In the genomic region with DNA sequence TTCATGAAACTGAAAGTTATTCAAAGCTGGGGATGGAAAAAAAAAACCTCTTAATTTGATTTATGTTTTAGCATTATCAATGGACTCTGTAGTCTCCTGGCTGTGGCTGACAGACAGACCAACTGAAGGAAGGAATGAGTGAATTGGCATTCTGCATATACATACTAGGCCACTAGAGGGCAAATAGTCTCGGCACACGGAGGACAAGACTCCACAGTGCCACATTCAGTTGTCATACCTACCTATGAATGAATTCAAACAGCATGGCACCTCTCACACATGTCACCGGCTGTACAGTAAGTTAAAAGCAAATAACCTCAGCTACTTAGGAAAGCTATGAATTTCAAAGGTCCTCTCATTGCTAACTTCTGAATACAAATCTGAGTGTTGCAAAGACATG, we compare ENCODE assay signal across 8 mouse cellular contexts.
DNase-seq lines count a peak whose midpoint lies in the region; ATAC-seq and TF ChIP-seq lines count a peak whose summit lies in the region.
"Had no signal": no experiment of that assay in that cellular context is flagged by ENCODE, and none has a peak within 500 bp of the region (broad histone marks: within the 10 kb centered on the region; RNA-seq: fewer than 3 reads in every experiment).

No protein-coding gene starts in this region.

- no peak for TF ChIP-seq EP300 in CH12.LX (IDR thresholded peaks at IDR 0.05; ENCODE audit: low read length)

- no peaks in the 10 kb centered on the region for H3K4me1 ChIP-seq in intestine, postnatal 0 days (replicated peaks; ENCODE audit: control insufficient read depth, insufficient read depth, low read length)
- H3K4me1 ChIP-seq in intestine, embryonic 15.5 days (replicated peaks) = no peaks in the 10 kb centered on the region
- H3K4me1 ChIP-seq in CH12.LX (ENCODE audit: control insufficient read depth in 1 of 2, insufficient read depth in 2 of 2) = peaks cover 3 to 10% of the 10 kb centered on the region in 2 experiments; a peak in 3 of 4 replicates
- H3K4me1 ChIP-seq in embryonic facial prominence, embryonic 10.5 days = peaks cover 5% of the 10 kb centered on the region; the same call in 1 of the 2 replicates
- H3K4me1 ChIP-seq: midbrain, embryonic 12.5 days had no signal

- no peaks in the 10 kb centered on the region for H3K36me3 ChIP-seq in intestine, postnatal 0 days (ENCODE audit: control insufficient read depth, insufficient read depth)
- no peaks in the 10 kb centered on the region for H3K36me3 ChIP-seq in intestine, embryonic 15.5 days
- H3K36me3 ChIP-seq in CH12.LX (replicated peaks in 1 of 2; ENCODE audit: control insufficient read depth in 1 of 2, insufficient read depth in 1 of 2, low read length in 1 of 2) = no peaks in the 10 kb centered on the region
- no peaks in the 10 kb centered on the region for H3K36me3 ChIP-seq in embryonic facial prominence, embryonic 10.5 days (replicated peaks)
- H3K36me3 ChIP-seq: midbrain, embryonic 12.5 days had no signal

- no peak for TF ChIP-seq POLR2A in CH12.LX (IDR thresholded peaks at IDR 0.05; ENCODE audit: low read depth, low read length)

- H3K27me3 ChIP-seq in intestine, postnatal 0 days (replicated peaks; ENCODE audit: control insufficient read depth, insufficient read depth, low read length) = no peaks in the 10 kb centered on the region
- no peaks in the 10 kb centered on the region for H3K27me3 ChIP-seq in intestine, embryonic 15.5 days (replicated peaks)
- H3K27me3 ChIP-seq in CH12.LX (replicated peaks) = no peaks in the 10 kb centered on the region
- H3K27me3 ChIP-seq in embryonic facial prominence, embryonic 10.5 days (replicated peaks; ENCODE audit: low read depth, poor library complexity, severe bottlenecking) = 0 out of 2 replicates have a peak, but pooled peaks cover 4% of the 10 kb centered on the region
- H3K27me3 ChIP-seq: midbrain, embryonic 12.5 days had no signal

- H3K4me2 ChIP-seq in intestine, postnatal 0 days (replicated peaks; ENCODE audit: low read depth) = no peak overlapping the region
- H3K4me2 ChIP-seq in intestine, embryonic 15.5 days (replicated peaks) = no peak overlapping the region
- H3K4me2 ChIP-seq in CH12.LX (ENCODE audit: insufficient read depth, low read depth, poor library complexity, severe bottlenecking) = no peak overlapping the region
- H3K4me2 ChIP-seq: midbrain, embryonic 12.5 days had no signal

- 24% methylated on average over 3 of the region's 3 CpGs for WGBS in intestine, postnatal 0 days
- 30% methylated on average over 3 of the region's 3 CpGs for WGBS in intestine, embryonic 15.5 days
- 34% methylated on average over 3 of the region's 3 CpGs for WGBS in embryonic facial prominence, embryonic 10.5 days

- no peaks in the 10 kb centered on the region for H3K9me3 ChIP-seq in intestine, postnatal 0 days (ENCODE audit: control insufficient read depth)
- H3K9me3 ChIP-seq in intestine, embryonic 15.5 days = no peaks in the 10 kb centered on the region
- H3K9me3 ChIP-seq in CH12.LX (replicated peaks; ENCODE audit: low read length) = no peaks in the 10 kb centered on the region
- no peaks in the 10 kb centered on the region for H3K9me3 ChIP-seq in embryonic facial prominence, embryonic 10.5 days
- H3K9me3 ChIP-seq: midbrain, embryonic 12.5 days had no signal

- in situ Hi-C loops in CH12.LX (cut with MboI; ENCODE audit: low pct_ligation_motif_present, low pct_unique_long_range_greater_than_20kb, low sequenced_read_pairs) = loop anchor here (10.0 kb wide), 1 partner anchor 402 kb away; no protein-coding TSS in a partner anchor

- peak; percentile 87 for TF ChIP-seq CTCF in intestine, postnatal 0 days (IDR thresholded peaks at IDR 0.05; ENCODE audit: low read depth)
- TF ChIP-seq CTCF in CH12.LX (conservative IDR thresholded peaks at IDR 0.05 in 1 of 2, IDR thresholded peaks at IDR 0.05 in 1 of 2; ENCODE audit: low read depth in 2 of 2, low read length in 2 of 2) = peak; percentile 70 to 76

- H3K4me3 ChIP-seq in intestine, postnatal 0 days (ENCODE audit: low read depth, low read length) = no peak overlapping the region
- H3K4me3 ChIP-seq in intestine, embryonic 15.5 days (replicated peaks) = no peak overlapping the region
- H3K4me3 ChIP-seq in CH12.LX (replicated peaks in 1 of 3; ENCODE audit: low read depth in 2 of 3, low read length in 2 of 3, poor library complexity in 1 of 3) = no peak overlapping the region
- H3K4me3 ChIP-seq in embryonic facial prominence, embryonic 10.5 days = no peak overlapping the region
- H3K4me3 ChIP-seq: midbrain, embryonic 12.5 days had no signal

- DNase-seq in 416B (ENCODE audit: low read depth) = peak; percentile 25
- peak; percentile 60 for DNase-seq in CH12.LX (ENCODE audit: extremely low read depth)
- DNase-seq in embryonic facial prominence, embryonic 10.5 days (ENCODE audit: low spot score) = peak; percentile 16

- dilution Hi-C loops in CH12.LX (cut with MboI; ENCODE audit: extremely low pct_ligation_motif_present, extremely low pct_unique_long_range_greater_than_20kb, low sequenced_read_pairs) = no loop called here

- H3K9ac ChIP-seq in intestine, postnatal 0 days (ENCODE audit: low read depth, low read length) = no peak overlapping the region
- no peak overlapping the region for H3K9ac ChIP-seq in intestine, embryonic 15.5 days
- no peak overlapping the region for H3K9ac ChIP-seq in CH12.LX (ENCODE audit: insufficient read depth, low read depth)
- H3K9ac ChIP-seq: midbrain, embryonic 12.5 days had no signal

- peak; percentile 60 for TF ChIP-seq RAD21 in CH12.LX (IDR thresholded peaks at IDR 0.05; ENCODE audit: low read depth, low read length)

- H3K79me2 ChIP-seq in CH12.LX (replicated peaks; ENCODE audit: control insufficient read depth, extremely low read depth, insufficient read depth, poor library complexity, severe bottlenecking) = no peaks in the 10 kb centered on the region

- peak; percentile 64 for ATAC-seq in intestine, postnatal 0 days
- ATAC-seq in intestine, embryonic 15.5 days = no peak
- peak; percentile 83 for ATAC-seq in megakaryocyte progenitor cell, adult 5-6 weeks (replicated peaks; ENCODE audit: poor library complexity)
- no peak for ATAC-seq in erythroblast, adult 5-6 weeks (replicated peaks; ENCODE audit: low FRiP score, poor library complexity, severe bottlenecking)

- no peak overlapping the region for H3K27ac ChIP-seq in intestine, postnatal 0 days (ENCODE audit: low read depth, low read length)
- H3K27ac ChIP-seq in intestine, embryonic 15.5 days = no peak overlapping the region
- H3K27ac ChIP-seq in CH12.LX (ENCODE audit: insufficient read depth, low read depth) = no peak overlapping the region
- no peak overlapping the region for H3K27ac ChIP-seq in embryonic facial prominence, embryonic 10.5 days (replicated peaks)
- H3K27ac ChIP-seq: midbrain, embryonic 12.5 days had no signal

TF ChIP-seq in CH12.LX, 34 proteins besides CTCF, POLR2A, EP300 and RAD21:
- TF ChIP-seq E2F4 (IDR thresholded peaks at IDR 0.05; ENCODE audit: insufficient replicate concordance, low read depth, low read length) (no peak), MAZ (IDR thresholded peaks at IDR 0.05; ENCODE audit: low read depth, low read length) (no peak), SMC3 (IDR thresholded peaks at IDR 0.05; ENCODE audit: low read depth, low read length) (peak; percentile 83), POLR2AphosphoS2 (IDR thresholded peaks at IDR 0.05; ENCODE audit: low read depth, low read length) (no peak)
TF ChIP-seq in CH12.LX: peak in this region for 1.

Comparison
In these comparisons a context has a peak if more than half of its experiments do, and no peak if none do; other contexts are left out.
1. ATAC-seq: peak in intestine, postnatal 0 days (single experiment) and megakaryocyte progenitor cell, adult 5-6 weeks (single experiment); none in intestine, embryonic 15.5 days (single experiment) and erythroblast, adult 5-6 weeks (single experiment).
2. Peak in every context shown above with its lines, with median percentiles within 50 percentile points of each other: DNase-seq.